Mouse (Mus musculus): ENCODE measurements around the gene Oscp1. TPM values are rescaled to one million over a fixed set of nuclear protein-coding genes. Genes with fewer than 3 reads are reported as not detected.

Oscp1 gene
- total RNA-seq, 4 experiments from 2014 or later = 56.3 to 72.2 (median 62.4) TPM

DNA sequence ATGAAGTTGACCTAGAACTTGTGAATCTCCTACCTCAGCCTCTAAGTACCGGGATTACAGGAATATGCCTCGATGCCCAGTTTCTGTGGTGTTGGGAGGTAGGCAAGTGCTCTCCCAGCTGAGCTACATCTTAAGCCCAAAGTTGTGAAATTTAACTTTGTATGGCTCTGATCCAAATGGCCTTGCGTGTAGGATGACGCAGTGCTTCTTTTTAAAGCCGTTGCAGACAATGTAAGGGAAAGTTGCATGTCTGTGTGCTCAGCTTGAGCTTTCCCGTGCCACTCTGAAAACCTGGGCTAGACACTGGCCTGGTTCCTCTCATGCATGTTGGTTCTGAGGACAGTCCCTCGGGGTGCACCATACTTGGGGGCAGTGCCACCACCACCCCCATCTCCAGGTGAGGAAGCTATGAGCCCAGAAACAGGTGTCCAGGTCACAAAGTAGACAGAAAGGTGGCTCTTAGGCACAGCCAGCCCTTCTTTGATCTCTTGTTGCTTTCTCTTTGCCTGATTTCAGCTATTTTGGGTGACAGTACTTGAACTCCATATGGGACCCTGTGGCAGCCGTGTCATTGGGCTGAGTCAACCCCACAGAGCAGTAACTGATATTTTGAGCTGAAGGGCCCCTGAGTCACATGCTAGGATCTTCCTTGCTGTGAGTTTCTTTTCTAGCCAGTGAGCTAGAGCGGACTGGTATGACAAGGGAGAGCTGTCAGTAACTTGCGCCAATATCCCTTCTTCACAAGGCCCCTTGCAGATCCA is 51.4 kb downstream of the Oscp1 start:
- no peak for DNase-seq (ENCODE audit: low spot score in 2 of 2)

DNA sequence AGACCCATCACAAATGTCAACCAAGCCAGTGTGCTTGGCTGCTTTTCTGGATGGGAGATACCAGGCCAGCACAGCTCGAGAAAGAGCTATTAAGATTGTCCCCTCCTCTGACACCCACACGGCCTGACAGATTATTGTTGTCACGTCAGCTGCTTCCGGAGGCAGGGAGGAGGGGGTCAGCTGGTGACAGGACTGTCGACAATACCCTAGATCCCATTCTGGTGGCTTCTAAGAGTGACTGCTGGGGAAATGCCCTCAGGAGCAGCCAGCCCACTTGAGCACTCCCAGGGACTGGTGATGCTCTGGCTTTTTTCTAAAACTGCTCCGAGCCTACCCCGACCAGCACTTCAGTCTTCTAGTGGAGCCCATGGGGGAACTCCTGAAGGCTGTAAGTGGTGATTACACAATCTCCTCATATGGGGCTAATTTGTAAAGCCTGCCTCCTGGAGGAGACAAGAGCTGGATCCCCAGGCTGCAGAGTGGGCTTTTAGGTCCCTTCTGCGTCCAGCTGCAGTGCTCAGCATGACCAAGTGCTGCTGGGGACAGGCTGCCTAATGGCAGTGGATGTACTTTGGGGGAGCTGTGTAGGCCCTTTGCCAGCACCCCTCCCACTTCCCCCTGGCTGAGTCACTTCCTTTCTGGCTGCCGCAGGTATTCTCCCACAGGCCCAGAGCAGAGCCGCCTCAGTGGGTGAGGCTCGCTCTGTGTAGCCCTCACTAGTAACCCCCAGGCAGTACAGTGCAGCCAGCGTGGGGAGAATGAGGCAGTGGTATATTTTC is 52.2 kb downstream of the Oscp1 start:
- DNase-seq (ENCODE audit: low spot score in 2 of 2) = peak; percentile 62 to 84

DNA sequence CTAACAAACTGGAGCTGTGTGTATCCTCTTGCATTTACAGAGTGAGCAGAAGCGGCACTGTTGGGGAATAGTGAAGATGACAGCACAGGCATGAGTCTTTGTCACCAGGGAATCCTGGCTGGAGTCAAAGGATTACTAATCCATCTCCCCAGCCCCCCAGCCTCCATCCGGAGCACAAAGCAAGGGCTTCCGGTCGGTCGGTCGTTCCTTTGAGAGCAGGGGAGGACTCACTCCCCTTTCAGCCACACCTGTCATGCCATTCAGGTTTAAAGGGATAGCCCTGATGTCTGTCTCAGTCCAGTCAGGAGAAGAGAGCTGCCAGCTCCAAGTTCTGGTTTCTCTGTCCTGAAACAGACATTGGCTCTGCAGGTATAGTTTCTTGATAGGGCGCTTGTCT is 52.8 kb downstream of the Oscp1 start:
- DNase-seq (ENCODE audit: low spot score in 2 of 2) = no peak

DNA sequence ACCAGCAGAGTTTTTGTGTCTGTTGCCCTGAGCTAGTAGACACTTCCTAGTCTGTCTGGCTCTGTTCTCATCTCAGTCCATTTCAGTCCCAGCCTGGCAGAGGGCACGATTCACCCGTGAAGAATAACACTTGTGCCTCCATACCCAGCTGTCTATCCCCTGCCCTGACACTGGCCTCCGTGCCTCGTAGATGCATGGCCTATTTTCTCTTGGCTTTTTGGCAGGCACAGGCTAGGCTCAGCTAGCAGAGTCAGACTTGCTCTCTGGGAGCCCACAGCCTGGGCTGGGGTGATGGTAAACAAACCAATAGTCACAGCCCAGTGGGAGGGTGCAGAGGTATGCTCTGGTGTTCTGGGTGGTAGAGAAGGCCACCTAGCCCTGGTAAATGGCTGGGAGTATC is 54.9 kb downstream of the Oscp1 start:
- DNase-seq (ENCODE audit: low spot score in 2 of 2) = no peak

DNA sequence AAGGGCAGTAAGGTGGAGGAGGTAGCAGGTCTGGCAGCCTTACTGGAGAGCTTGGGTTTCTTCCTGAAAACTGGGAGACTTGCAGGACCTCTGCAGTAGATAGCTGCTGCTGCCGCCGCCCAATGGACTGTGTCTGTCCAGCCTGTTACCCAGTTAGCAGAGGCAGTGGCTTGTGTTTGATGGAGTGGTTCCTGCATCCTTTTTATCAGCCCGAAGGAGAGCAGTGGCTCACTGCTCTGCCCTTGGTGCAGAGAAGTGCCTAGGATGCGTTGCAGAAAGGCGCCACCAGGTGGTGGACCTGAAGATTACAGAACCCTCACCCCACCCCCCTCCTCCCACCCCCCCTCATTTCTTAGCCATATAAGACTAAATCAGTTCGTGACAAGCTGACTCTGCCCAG is 55.6 kb downstream of the Oscp1 start:
- DNase-seq (ENCODE audit: low spot score in 2 of 2) = no peak

DNA sequence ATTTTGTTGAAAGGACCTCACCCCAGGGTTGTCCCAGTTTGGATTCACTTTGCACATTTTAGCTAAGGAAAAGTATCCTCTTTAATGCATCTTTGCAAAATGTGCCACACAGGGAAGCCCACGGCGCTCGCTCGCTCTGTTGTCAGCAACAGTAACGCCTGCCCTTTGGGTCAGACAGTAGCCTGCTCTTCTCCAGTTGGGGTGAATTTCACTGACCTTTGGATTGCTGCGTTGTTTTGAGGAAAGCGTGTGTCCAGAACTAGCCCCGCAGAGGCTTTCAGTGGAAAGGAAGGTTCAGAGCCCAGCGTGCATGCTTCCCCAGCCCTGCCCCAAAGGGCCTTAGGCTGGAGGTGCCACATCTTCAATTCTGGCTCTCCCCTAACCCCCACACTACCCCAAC is 57.0 kb downstream of the Oscp1 start:
- no peak for DNase-seq (ENCODE audit: low spot score in 2 of 2)

DNA sequence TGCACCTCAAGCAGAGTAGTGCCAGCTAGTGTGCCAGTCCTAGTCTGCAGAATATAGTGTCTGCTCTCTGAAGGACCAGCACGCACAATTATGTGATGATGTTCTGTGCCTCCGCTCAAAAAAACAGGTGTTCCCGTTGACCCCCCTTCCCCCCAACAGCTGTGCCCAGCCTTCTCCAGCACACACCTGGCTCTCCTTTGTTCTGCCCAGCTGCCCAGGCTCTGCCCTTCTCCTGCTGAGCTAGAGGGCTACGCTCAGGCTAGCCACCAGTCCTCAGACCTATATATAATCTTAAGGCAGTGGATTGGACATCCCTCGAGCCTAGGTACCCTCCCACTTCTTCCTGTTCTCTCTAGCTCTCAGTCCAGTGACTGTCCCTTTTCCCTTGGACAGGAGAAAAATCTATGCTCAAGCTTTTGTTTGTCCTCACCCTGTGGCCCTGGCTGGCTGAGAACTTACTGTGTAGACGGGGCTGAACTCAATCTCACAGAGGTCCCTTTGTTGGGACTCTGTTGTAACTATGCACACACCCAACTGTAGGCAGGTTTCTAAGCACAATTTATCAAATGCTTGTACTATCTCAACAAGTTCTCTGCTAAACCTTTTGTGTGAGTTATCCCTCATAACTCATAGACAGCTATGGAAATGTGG is 57.6 kb downstream of the Oscp1 start:
- DNase-seq (ENCODE audit: low spot score in 2 of 2) = no peak

DNA sequence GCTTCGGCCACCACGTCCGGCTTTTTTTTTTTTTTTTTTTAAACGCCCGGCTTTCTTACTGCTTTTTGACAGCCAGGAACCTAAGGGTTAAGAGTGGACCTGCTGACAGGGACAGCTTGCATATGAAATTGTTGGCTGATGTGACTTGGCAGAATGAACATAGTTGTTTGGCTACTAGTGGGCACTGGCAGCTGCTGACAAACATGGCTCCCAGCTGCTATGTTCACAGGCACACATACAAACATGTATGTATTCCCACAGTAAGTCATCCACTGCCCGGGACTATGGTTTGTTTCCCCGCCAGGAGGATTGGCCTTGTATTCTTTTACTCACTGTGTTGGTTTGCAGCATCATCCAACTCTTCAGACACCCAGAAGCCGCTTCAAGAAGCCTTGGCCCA is 58.8 kb downstream of the Oscp1 start:
- no peak for DNase-seq (ENCODE audit: low spot score in 2 of 2)

DNA sequence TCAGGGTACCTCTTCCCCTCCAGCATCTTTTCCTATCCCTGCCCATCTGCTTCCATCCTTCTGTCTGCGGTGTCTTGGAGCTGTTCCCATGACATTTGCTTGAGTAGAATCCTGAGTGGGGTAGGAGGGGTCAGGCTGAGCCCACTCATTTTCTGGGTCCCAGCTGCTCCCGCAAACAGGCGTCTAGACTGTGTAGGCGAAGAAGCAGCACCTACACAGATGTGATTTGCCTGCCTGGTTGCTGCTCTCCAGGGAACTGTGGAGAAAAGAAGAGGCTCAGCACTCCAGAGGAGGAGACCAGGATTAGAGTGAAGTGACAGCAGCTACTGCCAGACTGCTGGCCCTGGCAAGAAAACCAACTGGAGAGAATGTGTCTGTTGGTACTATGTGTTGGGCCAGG is 60.3 kb downstream of the Oscp1 start:
- DNase-seq (ENCODE audit: low spot score in 2 of 2) = peak; percentile 46 to 93

DNA sequence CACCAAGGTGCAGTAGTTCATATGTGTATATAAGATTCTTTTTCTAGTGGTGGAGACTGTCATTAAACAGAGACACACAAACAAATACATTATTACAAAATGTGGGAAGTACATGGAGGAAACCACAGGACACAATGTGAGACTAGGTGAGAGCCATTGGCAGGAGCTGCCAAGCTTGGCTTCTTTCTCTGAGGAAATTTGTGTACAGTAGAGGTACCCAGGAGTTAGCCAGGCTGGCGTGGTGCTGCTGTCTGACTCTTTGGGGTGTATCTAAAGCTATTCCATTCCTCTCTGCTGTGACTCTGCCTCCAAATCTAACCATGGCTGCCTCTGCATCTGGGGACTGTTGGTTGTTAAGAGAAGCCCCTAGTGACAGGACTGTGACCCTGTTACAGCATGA is 60.7 kb downstream of the Oscp1 start:
- DNase-seq (ENCODE audit: low spot score in 2 of 2) = no peak

DNA sequence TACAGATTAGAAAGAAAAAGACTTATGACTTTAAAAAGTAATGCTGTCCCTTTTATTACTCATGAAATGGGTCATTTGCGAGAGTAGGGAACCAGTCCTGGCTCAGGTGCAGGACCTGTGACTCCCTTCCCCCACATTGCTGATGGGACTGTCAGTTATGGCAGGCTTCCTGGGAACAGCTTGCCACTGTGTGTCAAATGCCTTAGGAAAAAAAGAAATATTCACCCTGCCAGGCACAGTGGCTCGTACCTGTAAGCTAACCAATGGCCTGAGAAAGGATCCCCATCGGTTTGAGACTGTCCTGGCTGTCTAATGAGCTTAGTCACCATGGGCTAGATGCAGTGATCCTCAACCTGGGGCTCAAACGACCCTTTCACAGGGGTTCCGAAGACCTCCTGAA is 61.7 kb downstream of the Oscp1 start:
- DNase-seq (ENCODE audit: low spot score in 2 of 2) = no peak

DNA sequence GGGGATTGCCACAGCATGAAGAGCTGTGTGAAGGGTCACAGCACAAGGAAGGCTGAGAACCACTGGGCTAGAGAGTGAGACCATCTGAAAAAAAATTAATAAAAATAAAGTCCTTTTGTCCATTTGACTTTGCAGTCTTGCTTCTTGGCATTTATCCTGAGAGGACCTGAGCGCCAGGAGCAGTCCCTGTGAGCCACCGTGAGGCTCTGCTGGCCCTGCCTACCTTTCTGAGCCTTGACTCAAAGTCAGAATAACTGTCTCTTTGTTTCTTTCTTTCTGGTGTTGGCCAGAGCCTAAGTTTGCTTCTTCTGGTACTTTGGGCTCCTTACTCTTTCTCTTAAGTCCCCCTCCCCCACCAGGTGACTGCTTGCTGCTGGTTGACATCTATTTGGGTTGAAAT is 62.1 kb downstream of the Oscp1 start:
- DNase-seq (ENCODE audit: low spot score in 2 of 2) = no peak

DNA sequence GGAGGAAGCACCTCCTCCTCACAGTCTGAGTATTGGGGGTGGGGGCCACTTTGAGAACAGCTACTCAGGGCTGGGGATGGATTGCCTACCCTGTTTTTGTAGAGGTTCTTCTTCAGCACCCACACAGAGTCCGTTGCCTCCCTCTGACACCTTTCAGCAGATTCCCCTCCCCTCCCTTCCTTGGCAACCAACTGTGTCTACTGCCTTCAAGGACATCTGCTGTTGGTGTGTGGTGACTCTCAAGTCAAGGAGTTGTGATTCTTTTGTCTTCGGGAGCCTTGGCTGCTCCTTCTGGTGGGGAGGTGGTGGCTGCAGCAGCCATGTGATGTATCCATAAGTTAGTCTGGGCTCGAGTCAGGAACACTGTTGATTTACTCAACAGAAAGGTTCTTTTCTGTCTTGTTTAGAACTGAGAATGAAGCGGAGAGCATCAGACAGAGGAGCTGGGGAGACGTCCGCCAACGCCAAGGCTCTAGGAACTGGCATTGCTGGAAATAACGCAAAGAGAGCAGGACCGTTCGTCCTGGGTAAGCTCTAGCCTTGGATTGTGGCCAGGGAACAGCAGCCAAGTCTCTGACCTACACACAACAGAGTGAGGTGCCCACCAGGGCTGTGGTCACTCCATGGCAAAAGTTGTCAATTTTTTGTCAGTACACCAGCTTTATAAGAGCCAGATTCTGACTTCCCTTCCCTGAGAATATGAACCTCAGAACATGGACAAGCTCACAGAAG is 65.1 kb downstream of the Oscp1 start:
- DNase-seq (ENCODE audit: low spot score in 2 of 2) = peak in 1 of 2 experiments; percentile 71

DNA sequence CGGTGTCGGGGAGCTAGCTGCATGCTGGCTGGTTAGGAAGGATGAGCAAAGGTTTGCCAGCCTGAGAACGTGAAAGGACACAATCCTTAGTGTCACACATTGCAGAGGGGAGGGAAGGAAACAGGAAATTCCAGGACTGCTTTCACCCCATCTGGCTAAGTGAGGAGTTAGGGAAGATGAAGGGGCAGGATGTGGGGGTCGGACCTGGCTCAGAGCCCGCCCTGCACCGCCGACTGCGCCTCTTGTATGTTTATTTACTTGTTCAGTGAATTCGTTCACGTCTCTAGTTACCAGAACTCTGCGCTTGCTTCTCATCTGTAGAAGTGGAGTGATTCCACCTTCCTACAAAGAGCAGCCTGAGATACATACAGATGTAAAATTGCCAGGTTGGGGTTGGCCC is 72.1 kb downstream of the Oscp1 start:
- DNase-seq (ENCODE audit: low spot score in 2 of 2) = no peak

DNA sequence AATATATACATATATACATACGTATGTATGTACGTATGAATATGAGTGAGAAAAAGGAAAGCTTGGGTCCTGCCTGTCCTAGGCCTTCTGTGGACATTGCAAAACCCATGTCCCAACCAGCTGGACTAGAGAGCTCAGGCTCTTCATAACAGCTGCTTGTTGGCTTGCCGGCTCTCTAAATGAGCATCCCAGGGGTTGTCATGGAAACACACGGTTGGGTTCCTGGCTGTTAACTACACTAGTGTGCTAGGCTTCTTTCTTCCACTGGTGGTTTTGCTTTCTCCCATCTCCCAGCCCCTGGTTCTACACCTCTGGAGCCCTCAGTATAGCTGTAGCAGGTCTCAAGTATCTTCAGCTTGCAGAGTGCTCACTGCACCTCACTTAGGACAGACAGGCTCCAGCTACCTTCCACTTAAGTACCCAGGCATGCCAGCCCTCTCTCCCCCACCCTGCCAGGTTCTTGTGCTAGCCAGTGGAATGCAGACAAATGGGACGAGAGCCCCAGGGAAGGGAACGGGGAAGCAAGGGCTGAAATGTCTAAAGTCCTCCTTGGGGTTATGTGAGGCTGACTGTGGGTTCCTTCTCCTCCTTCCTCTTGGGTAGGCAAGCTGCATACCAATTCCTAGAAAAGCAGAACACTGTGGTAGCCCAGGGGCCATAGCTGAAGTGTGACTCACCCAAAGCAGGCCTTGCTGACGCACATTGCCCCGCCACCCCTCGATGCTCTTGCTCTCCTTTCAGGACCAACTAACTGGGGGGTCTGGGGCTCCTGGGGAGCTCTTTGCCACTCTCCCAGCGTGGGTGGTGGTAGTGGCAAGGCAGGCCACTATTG is 73.1 kb downstream of the Oscp1 start:
- DNase-seq (ENCODE audit: low spot score in 2 of 2) = peak in 1 of 2 experiments; percentile 51

DNA sequence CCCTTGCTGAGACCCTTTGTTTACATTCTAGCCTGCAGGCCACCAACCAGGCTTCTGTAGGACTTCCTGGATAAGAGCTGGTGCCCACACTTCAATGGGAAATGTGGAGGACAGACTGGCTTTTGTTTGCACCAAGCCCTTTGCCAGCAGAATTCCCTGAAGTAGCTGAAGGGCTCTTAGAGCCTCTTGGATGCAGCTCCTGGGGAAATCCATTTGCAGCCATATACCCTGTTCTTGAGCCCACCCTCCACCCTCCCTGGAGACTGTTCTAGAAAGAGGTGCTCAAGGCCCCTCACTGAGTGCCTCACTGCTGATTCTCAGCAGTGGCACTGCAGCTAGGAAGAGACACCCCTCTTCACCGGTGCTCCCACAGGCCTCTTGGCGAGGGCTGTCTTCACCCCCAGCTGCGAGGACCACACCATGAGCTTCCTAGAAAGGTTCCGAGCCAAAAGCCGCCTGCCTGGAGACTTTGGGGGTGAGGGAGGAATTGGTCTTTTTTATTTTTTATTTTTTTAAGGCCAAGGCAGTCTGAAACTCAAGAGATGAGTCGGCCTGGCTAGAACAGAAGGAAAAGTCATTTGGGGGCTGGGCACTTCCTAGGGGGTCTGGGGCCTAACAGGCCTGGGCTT is 74.4 kb downstream of the Oscp1 start:
- no peak for DNase-seq (ENCODE audit: low spot score in 2 of 2)

DNA sequence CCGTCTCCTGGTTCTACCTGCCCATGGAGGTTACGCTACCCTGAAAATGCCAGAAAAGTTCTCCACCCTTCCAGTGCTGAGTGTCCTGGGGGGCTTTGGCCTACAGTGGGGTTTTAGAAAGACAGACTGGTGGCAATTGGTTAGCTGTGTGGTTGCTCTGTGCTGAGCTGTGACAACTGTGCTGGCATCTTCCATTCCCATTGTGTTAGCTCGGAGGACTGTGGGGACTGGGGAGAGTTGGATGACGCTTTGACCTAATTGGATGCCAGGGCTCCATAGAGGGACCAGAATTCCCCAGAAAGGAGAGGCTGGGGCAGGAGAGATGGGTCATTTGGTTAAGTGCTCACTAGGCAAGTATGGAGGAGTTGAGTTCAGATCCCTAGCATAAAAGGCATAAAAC is 75.9 kb downstream of the Oscp1 start:
- no peak for DNase-seq (ENCODE audit: low spot score in 2 of 2)

DNA sequence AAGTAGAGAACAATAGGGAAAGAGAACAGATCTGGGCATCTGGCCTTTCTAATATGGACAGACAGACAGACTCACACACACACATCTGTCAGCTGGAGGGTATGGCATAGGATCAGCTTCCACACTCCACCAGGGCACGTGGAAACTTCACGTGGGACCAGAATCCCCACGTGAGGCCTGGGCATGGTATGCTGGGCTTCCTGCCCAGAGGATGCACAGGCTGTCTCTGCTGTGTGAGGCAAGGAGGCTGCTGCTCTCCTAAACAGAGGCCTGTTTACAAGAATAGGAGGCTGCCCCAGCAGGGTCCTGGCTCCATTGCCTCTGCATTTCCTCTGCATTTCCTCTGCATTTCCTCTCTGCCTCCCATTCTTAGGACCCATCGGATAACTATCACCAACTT is 76.3 kb downstream of the Oscp1 start:
- DNase-seq (ENCODE audit: low spot score in 2 of 2) = no peak

DNA sequence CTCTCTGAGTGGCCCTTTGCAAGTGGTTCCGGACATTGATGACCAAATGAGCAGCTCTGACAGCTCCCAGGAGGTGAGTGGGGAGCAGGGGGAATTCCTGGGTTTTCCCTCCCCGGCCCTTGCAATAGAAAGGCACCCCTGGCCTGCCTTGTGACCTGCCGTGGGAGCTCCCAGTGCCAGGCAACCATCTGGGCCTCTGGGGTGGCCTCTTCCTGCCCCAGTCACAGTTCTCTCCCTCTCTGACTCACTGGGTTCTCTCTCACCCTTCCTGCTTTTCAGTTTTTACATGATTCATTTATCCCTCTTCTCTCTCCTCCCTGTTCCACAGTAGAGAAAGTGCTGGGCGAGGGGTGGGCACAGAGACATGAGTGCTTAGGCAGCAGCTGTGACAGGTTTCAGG is 79.4 kb downstream of the Oscp1 start:
- no peak for DNase-seq (ENCODE audit: low spot score in 2 of 2)

DNA sequence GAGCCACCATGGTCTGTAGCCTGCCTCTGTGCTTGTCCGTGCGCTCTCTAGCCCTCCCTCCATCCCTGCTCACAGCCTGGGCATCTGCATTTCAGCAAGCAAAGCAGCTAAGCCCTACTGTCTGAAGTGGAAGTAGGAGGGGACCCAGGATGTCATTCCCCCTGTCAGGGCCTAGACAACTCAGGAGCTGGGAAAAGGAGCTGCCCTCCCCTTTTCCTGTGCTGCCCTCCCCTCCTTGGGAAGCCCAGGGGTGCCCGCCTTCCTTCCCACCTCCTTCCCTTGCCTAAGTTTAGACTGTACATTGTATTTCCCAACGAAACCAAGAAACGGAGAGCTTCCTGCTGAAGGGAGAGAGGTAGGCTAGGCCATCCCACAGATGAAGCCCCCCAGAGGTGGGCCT is 82.7 kb downstream of the Oscp1 start:
- DNase-seq (ENCODE audit: low spot score in 2 of 2) = no peak

Data from left cerebral cortex, adult 8-10 months (tissue).